Mouse (Mus musculus): ENCODE data around the gene Mtus2. TPM values are rescaled to one million over a fixed set of nuclear protein-coding genes. Genes with fewer than 3 reads are reported as not detected.

The Mtus2 gene
- polyA plus RNA-seq, 1 experiment, result 2.3 TPM

GRCm38 (mm10) chr5:148027985-148028384, 70.9 kb downstream of the Mtus2 start:
- WGBS, result 85% methylated on average over 13 of the region's 13 CpGs
- Histone ChIP-seq H3K36me3 (ENCODE audit: control insufficient read depth, insufficient read depth, low read length) (no peaks in the 10 kb centered on the region), H3K4me1 (ENCODE audit: control insufficient read depth, insufficient read depth, insufficient read length) (no peaks in the 10 kb centered on the region), H3K27me3 (ENCODE audit: control insufficient read depth, insufficient read depth, low read length) (no peaks in the 10 kb centered on the region), H3K4me3 (ENCODE audit: extremely low read depth, insufficient read depth, insufficient read length) (no peak overlapping the region), H3K27ac (ENCODE audit: insufficient read depth, low read length) (no peak overlapping the region)
- TF ChIP-seq POLR2A (IDR thresholded peaks at IDR 0.05; ENCODE audit: low read depth, low read length) (no peak), CTCF (IDR thresholded peaks at IDR 0.05; ENCODE audit: extremely low read depth, insufficient read depth, insufficient read length, insufficient replicate concordance) (no peak)
- no peak for DNase-seq (ENCODE audit: low read depth in 1 of 2, low spot score in 2 of 2)

GRCm38 (mm10) chr5:148041661-148042060, 84.5 kb downstream of the Mtus2 start:
- WGBS, result 91% methylated on average over 7 of the region's 7 CpGs
- DNase-seq (ENCODE audit: low read depth in 1 of 2, low spot score in 2 of 2), result no peak
- H3K4me3 ChIP-seq (ENCODE audit: extremely low read depth, insufficient read depth, insufficient read length), result no peak overlapping the region
- no peak overlapping the region for H3K27ac ChIP-seq (ENCODE audit: insufficient read depth, low read length)
- no peaks in the 10 kb centered on the region for H3K4me1 ChIP-seq (ENCODE audit: control insufficient read depth, insufficient read depth, insufficient read length)
- no peaks in the 10 kb centered on the region for H3K36me3 ChIP-seq (ENCODE audit: control insufficient read depth, insufficient read depth, low read length)
- TF ChIP-seq CTCF (IDR thresholded peaks at IDR 0.05; ENCODE audit: extremely low read depth, insufficient read depth, insufficient read length, insufficient replicate concordance), result no peak
- no peak for TF ChIP-seq POLR2A (IDR thresholded peaks at IDR 0.05; ENCODE audit: low read depth, low read length)
- no peaks in the 10 kb centered on the region for H3K27me3 ChIP-seq (ENCODE audit: control insufficient read depth, insufficient read depth, low read length)

GRCm38 (mm10) chr5:148048200-148048599, 91.1 kb downstream of the Mtus2 start:
- H3K4me1 ChIP-seq (ENCODE audit: control insufficient read depth, insufficient read depth, insufficient read length), result no peaks in the 10 kb centered on the region
- no peak for DNase-seq (ENCODE audit: low read depth in 1 of 2, low spot score in 2 of 2)
- TF ChIP-seq POLR2A (IDR thresholded peaks at IDR 0.05; ENCODE audit: low read depth, low read length), result no peak
- no peak for TF ChIP-seq CTCF (IDR thresholded peaks at IDR 0.05; ENCODE audit: extremely low read depth, insufficient read depth, insufficient read length, insufficient replicate concordance)
- no peak overlapping the region for H3K27ac ChIP-seq (ENCODE audit: insufficient read depth, low read length)
- 83% methylated on average over 11 of the region's 11 CpGs for WGBS
- no peaks in the 10 kb centered on the region for H3K36me3 ChIP-seq (ENCODE audit: control insufficient read depth, insufficient read depth, low read length)
- H3K27me3 ChIP-seq (ENCODE audit: control insufficient read depth, insufficient read depth, low read length), result no peaks in the 10 kb centered on the region
- no peak overlapping the region for H3K4me3 ChIP-seq (ENCODE audit: extremely low read depth, insufficient read depth, insufficient read length)

GRCm38 (mm10) chr5:148049304-148049703, 92.2 kb downstream of the Mtus2 start:
- H3K4me3 ChIP-seq (ENCODE audit: extremely low read depth, insufficient read depth, insufficient read length), result no peak overlapping the region
- no peak for DNase-seq (ENCODE audit: low read depth in 1 of 2, low spot score in 2 of 2)
- no peaks in the 10 kb centered on the region for H3K36me3 ChIP-seq (ENCODE audit: control insufficient read depth, insufficient read depth, low read length)
- no peaks in the 10 kb centered on the region for H3K27me3 ChIP-seq (ENCODE audit: control insufficient read depth, insufficient read depth, low read length)
- H3K27ac ChIP-seq (ENCODE audit: insufficient read depth, low read length), result no peak overlapping the region
- no peak for TF ChIP-seq CTCF (IDR thresholded peaks at IDR 0.05; ENCODE audit: extremely low read depth, insufficient read depth, insufficient read length, insufficient replicate concordance)
- TF ChIP-seq POLR2A (IDR thresholded peaks at IDR 0.05; ENCODE audit: low read depth, low read length), result no peak
- H3K4me1 ChIP-seq (ENCODE audit: control insufficient read depth, insufficient read depth, insufficient read length), result no peaks in the 10 kb centered on the region
- WGBS, result 87% methylated on average over 2 of the region's 2 CpGs

GRCm38 (mm10) chr5:148052846-148053608, 95.9 kb downstream of the Mtus2 start:
- Histone ChIP-seq H3K27ac (ENCODE audit: insufficient read depth, low read length) (no peak overlapping the region), H3K4me3 (ENCODE audit: extremely low read depth, insufficient read depth, insufficient read length) (no peak overlapping the region), H3K4me1 (ENCODE audit: control insufficient read depth, insufficient read depth, insufficient read length) (no peaks in the 10 kb centered on the region), H3K27me3 (ENCODE audit: control insufficient read depth, insufficient read depth, low read length) (no peaks in the 10 kb centered on the region), H3K36me3 (ENCODE audit: control insufficient read depth, insufficient read depth, low read length) (no peaks in the 10 kb centered on the region)
- 78% methylated on average over 13 of the region's 13 CpGs for WGBS
- DNase-seq (ENCODE audit: low read depth in 1 of 2, low spot score in 2 of 2), result no peak
- TF ChIP-seq CTCF (IDR thresholded peaks at IDR 0.05; ENCODE audit: extremely low read depth, insufficient read depth, insufficient read length, insufficient replicate concordance) (no peak), POLR2A (IDR thresholded peaks at IDR 0.05; ENCODE audit: low read depth, low read length) (no peak)

- 74% methylated on average over 4 of the region's 4 CpGs for WGBS
- Histone ChIP-seq H3K4me3 (ENCODE audit: extremely low read depth, insufficient read depth, insufficient read length) (no peak overlapping the region), H3K27ac (ENCODE audit: insufficient read depth, low read length) (no peak overlapping the region), H3K27me3 (ENCODE audit: control insufficient read depth, insufficient read depth, low read length) (no peaks in the 10 kb centered on the region), H3K36me3 (ENCODE audit: control insufficient read depth, insufficient read depth, low read length) (no peaks in the 10 kb centered on the region), H3K4me1 (ENCODE audit: control insufficient read depth, insufficient read depth, insufficient read length) (no peaks in the 10 kb centered on the region)
- TF ChIP-seq POLR2A (IDR thresholded peaks at IDR 0.05; ENCODE audit: low read depth, low read length), result no peak
- TF ChIP-seq CTCF (IDR thresholded peaks at IDR 0.05; ENCODE audit: extremely low read depth, insufficient read depth, insufficient read length, insufficient replicate concordance), result no peak
- DNase-seq (ENCODE audit: low read depth in 1 of 2, low spot score in 2 of 2), result no peak
These were observed 96.5 kb downstream of the Mtus2 start for GRCm38 (mm10) chr5:148053609-148053990.

- no peaks in the 10 kb centered on the region for H3K36me3 ChIP-seq (ENCODE audit: control insufficient read depth, insufficient read depth, low read length)
- H3K27me3 ChIP-seq (ENCODE audit: control insufficient read depth, insufficient read depth, low read length), result no peaks in the 10 kb centered on the region
- no peak overlapping the region for H3K27ac ChIP-seq (ENCODE audit: insufficient read depth, low read length)
- 90% methylated on average over 1 of the region's 1 CpGs for WGBS
- DNase-seq (ENCODE audit: low read depth in 1 of 2, low spot score in 2 of 2), result no peak
- TF ChIP-seq POLR2A (IDR thresholded peaks at IDR 0.05; ENCODE audit: low read depth, low read length) (no peak), CTCF (IDR thresholded peaks at IDR 0.05; ENCODE audit: extremely low read depth, insufficient read depth, insufficient read length, insufficient replicate concordance) (no peak)
- no peak overlapping the region for H3K4me3 ChIP-seq (ENCODE audit: extremely low read depth, insufficient read depth, insufficient read length)
- no peaks in the 10 kb centered on the region for H3K4me1 ChIP-seq (ENCODE audit: control insufficient read depth, insufficient read depth, insufficient read length)
These were observed 99.7 kb downstream of the Mtus2 start for GRCm38 (mm10) chr5:148056831-148057230.
